Mouse (Mus musculus): Measurements from ENCODE around the gene Hgd. TPM values are rescaled to one million over a fixed set of nuclear protein-coding genes. Genes with fewer than 3 reads are reported as not detected.

Gene Hgd
- polyA plus RNA-seq, 1 experiment from 2014 or later: 1.9 TPM

DNA sequence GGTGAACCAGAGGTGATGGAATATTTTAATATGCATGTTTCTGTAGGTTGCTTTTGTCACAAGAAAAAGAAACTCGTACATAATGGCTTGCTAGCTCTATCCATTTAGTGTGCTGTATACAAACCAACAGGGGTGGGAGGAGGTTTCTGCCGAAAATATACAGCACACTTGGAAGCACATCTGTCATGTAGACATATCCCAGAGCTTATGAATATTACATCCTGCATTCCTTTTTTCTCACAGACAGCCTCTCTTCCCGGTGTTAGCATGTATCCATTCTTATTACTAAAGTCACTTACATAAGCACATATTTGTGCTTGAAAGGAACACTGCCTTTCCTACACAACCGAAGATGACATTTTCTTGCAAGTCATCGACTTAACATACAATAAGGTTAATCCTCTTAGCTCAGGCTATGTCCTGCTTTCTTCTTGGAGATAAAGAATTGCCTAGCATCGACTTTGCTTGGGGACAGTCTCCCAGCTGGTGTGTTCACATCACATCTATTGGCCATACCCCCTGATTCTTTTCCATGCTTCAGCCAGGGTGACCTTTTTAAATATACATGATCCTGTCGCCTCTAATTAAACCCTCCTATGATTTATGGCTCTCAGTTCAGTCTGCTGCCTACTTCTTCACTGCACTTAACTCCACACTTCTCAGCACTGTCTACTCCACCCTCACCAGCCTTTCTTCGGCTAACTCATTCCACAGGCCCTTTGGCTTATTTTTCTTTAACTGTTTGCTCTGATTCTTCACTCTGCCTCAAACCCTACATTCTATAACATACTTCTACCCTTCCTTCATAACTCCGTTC is 83.9 kb downstream of the Hgd start:
- Histone ChIP-seq H3K9me3 (no peaks in the 10 kb centered on the region), H3K4me1 (no peaks in the 10 kb centered on the region), H3K27me3 (ENCODE audit: insufficient read depth, poor library complexity, severe bottlenecking) (no peaks in the 10 kb centered on the region), H3K36me3 (no peaks in the 10 kb centered on the region), H3K4me3 (no peak overlapping the region), H3K27ac (no peak overlapping the region)
- 75% methylated on average over 9 of the region's 9 CpGs for WGBS
- peak; percentile 43 for DNase-seq (ENCODE audit: low spot score)

- WGBS: 60% methylated on average over 5 of the region's 5 CpGs
- no peaks in the 10 kb centered on the region for H3K4me1 ChIP-seq
- peak; percentile 57 for DNase-seq (ENCODE audit: low spot score)
- H3K9me3 ChIP-seq: no peaks in the 10 kb centered on the region
- no peak overlapping the region for H3K4me3 ChIP-seq
- H3K36me3 ChIP-seq: no peaks in the 10 kb centered on the region
- H3K27ac ChIP-seq: no peak overlapping the region
- H3K27me3 ChIP-seq (ENCODE audit: insufficient read depth, poor library complexity, severe bottlenecking): no peaks in the 10 kb centered on the region
Measured at GRCm38 (mm10) chr16:37665394-37665935, 85.5 kb downstream of the Hgd start.

- H3K9me3 ChIP-seq: no peaks in the 10 kb centered on the region
- H3K27ac ChIP-seq: no peak overlapping the region
- 28% methylated on average over 4 of the region's 4 CpGs for WGBS
- H3K4me1 ChIP-seq: no peaks in the 10 kb centered on the region
- no peaks in the 10 kb centered on the region for H3K36me3 ChIP-seq
- no peak for DNase-seq (ENCODE audit: low spot score)
- H3K27me3 ChIP-seq (ENCODE audit: insufficient read depth, poor library complexity, severe bottlenecking): no peaks in the 10 kb centered on the region
- H3K4me3 ChIP-seq: no peak overlapping the region
Measured at GRCm38 (mm10) chr16:37670666-37671283, 90.8 kb downstream of the Hgd start.

DNA sequence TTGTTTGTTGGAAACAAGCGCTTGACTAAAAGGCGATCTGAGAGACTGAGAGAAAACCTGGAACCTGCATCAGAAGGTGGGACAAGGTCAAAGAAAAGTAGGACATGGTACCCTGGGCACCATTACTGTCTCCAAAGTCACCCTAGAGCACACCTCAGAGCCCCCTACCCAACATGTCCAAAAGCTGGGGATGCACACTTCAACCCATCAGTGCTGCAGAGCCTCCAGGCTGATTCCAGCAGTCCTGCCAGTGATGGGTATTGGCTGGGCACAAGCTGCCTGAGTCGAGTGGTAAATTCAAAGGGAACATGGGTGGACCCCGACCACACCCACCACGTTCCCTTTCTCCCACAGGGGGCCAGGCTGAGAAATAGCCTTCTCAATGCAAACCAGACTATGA is 95.4 kb downstream of the Hgd start:
- Histone ChIP-seq H3K9me3 (no peaks in the 10 kb centered on the region), H3K36me3 (no peaks in the 10 kb centered on the region), H3K27me3 (ENCODE audit: insufficient read depth, poor library complexity, severe bottlenecking) (no peaks in the 10 kb centered on the region), H3K4me3 (no peak overlapping the region), H3K4me1 (peaks cover 6% of the 10 kb centered on the region), H3K27ac (no peak overlapping the region)
- peak; percentile 68 for DNase-seq (ENCODE audit: low spot score)
- 90% methylated on average over 5 of the region's 5 CpGs for WGBS

DNA sequence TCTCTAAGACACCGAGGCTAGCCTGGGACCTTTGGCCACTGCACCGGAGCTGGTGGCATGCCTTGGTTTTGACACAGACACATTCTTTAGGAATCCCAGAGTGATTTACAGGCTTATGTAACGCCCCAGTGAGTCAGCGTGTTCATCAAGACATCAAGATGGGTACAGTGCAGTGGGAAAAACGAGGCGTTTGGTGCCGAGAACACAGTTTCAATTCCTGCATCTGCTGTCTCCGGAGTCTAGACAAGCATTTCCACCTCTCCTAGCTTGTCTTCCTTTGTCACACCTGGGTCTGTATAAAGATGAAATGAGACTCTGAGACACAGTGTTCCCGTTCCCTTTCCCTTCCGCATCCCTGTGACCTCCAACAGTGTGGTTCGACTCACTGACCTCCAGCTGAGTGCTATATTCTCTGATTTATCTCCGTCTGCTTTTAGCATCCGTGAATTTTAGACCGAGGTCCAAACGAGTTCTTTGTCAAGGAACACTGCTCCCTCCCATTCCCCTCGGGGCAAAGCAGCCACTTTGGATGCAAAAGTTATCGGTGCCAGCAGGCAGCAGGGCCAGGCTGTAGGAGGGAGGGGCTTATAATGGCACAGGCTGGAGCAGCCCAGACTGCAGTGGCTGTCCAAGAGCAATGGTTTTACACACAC is 96.2 kb downstream of the Hgd start:
- Histone ChIP-seq H3K9me3 (no peaks in the 10 kb centered on the region), H3K4me3 (no peak overlapping the region), H3K27ac (no peak overlapping the region; the same call in 1 of the 2 replicates), H3K4me1 (peaks cover 6% of the 10 kb centered on the region), H3K27me3 (ENCODE audit: insufficient read depth, poor library complexity, severe bottlenecking) (no peaks in the 10 kb centered on the region), H3K36me3 (no peaks in the 10 kb centered on the region)
- DNase-seq (ENCODE audit: low spot score): peak; percentile 69
- WGBS: 58% methylated on average over 17 of the region's 17 CpGs

GRCm38 (mm10) chr16:37676677-37677072 is 96.7 kb downstream of the Hgd start:
- Histone ChIP-seq H3K36me3 (no peaks in the 10 kb centered on the region), H3K27me3 (ENCODE audit: insufficient read depth, poor library complexity, severe bottlenecking) (no peaks in the 10 kb centered on the region), H3K9me3 (no peaks in the 10 kb centered on the region), H3K27ac (no peak overlapping the region; the same call in 1 of the 2 replicates), H3K4me3 (no peak overlapping the region), H3K4me1 (peaks cover 6% of the 10 kb centered on the region)
- peak; percentile 27 for DNase-seq (ENCODE audit: low spot score)
- 61% methylated on average over 4 of the region's 4 CpGs for WGBS

GRCm38 (mm10) chr16:37677586-37677985 is 97.6 kb downstream of the Hgd start:
- no peaks in the 10 kb centered on the region for H3K9me3 ChIP-seq
- peaks cover 11% of the 10 kb centered on the region for H3K4me1 ChIP-seq
- 80% methylated on average over 8 of the region's 8 CpGs for WGBS
- H3K36me3 ChIP-seq: no peaks in the 10 kb centered on the region
- H3K27me3 ChIP-seq (ENCODE audit: insufficient read depth, poor library complexity, severe bottlenecking): no peaks in the 10 kb centered on the region
- no peak for DNase-seq (ENCODE audit: low spot score)
- H3K4me3 ChIP-seq: no peak overlapping the region
- H3K27ac ChIP-seq: no peak overlapping the region

- no peaks in the 10 kb centered on the region for H3K27me3 ChIP-seq (ENCODE audit: insufficient read depth, poor library complexity, severe bottlenecking)
- H3K4me3 ChIP-seq: no peak overlapping the region
- H3K27ac ChIP-seq: no peak overlapping the region
- H3K4me1 ChIP-seq: peaks cover 32% of the 10 kb centered on the region
- DNase-seq (ENCODE audit: low spot score): peak; percentile 60
- WGBS: 71% methylated on average over 2 of the region's 2 CpGs
- H3K36me3 ChIP-seq: no peaks in the 10 kb centered on the region
- H3K9me3 ChIP-seq: no peaks in the 10 kb centered on the region
Measured at GRCm38 (mm10) chr16:37680216-37680615, 100.3 kb downstream of the Hgd start.

DNA sequence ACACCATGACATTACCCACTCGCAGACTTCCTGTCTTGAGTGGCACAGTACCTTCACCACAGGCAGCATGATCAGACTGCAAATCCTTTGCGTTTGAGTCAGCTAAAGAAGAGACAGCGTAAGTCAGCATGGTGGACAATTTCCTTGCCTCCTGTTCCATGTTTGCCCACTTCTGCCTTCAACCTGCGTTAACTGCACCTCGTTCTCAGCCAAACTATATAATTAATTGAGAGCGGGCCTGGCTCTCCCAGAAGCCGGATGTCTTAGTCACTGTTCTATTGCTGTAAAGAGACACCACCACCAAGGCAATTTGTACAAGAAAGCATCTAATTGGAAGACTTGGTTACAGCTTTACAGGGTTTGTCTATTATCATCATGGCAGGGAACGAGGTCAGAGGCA is 100.9 kb downstream of the Hgd start:
- no peaks in the 10 kb centered on the region for H3K27me3 ChIP-seq (ENCODE audit: insufficient read depth, poor library complexity, severe bottlenecking)
- H3K27ac ChIP-seq: no peak overlapping the region
- no peaks in the 10 kb centered on the region for H3K9me3 ChIP-seq
- no peak overlapping the region for H3K4me3 ChIP-seq
- peaks cover 37% of the 10 kb centered on the region for H3K4me1 ChIP-seq
- peak; percentile 38 for DNase-seq (ENCODE audit: low spot score)
- 86% methylated on average over 8 of the region's 8 CpGs for WGBS
- H3K36me3 ChIP-seq: no peaks in the 10 kb centered on the region

Other genes with a start within 250 kb of the Hgd start
- gene Stxbp5l, start 195.2 kb upstream of the Hgd start, polyA plus RNA-seq (2016; fragmentation: Nextera tagmentation; extraction: Ambion mirVana): 0.33 and 0.72 TPM in 2 replicates
- gene Gtf2e1, start 40.4 kb upstream of the Hgd start, polyA plus RNA-seq (2016; fragmentation: Nextera tagmentation; extraction: Ambion mirVana): 35.3 and 38.5 TPM in 2 replicates
- 39.8 and 40.5 TPM in 2 replicates for gene Rabl3, start 40.3 kb upstream of the Hgd start, polyA plus RNA-seq (2016; fragmentation: Nextera tagmentation; extraction: Ambion mirVana)
- 61.3 and 67.0 TPM in 2 replicates for gene Ndufb4, start 74.3 kb downstream of the Hgd start, polyA plus RNA-seq (2016; fragmentation: Nextera tagmentation; extraction: Ambion mirVana)
- 312 and 372 TPM in 2 replicates for gene Fstl1, start 196.7 kb downstream of the Hgd start, polyA plus RNA-seq (2016; fragmentation: Nextera tagmentation; extraction: Ambion mirVana)